Mouse (Mus musculus) midbrain, embryonic 11.5 days (tissue): ENCODE results near the gene Selenop. TPM values are rescaled to one million over a fixed set of nuclear protein-coding genes. Genes with fewer than 3 reads are reported as not detected.
"Not testable (repeated sequence)": the region's sequence is repeated elsewhere in the genome, so short reads cannot be mapped to it uniquely, and the experiment has no call there.

Experiments used
- ATAC-seq: fragments of 200-750 bp; cut with Nextera tagmentation; 2 replicates; pipeline ENCODE4 v1.8.0; 2017; ENCODE audit warnings: moderate TSS enrichment, moderate library complexity; ENCODE audit not compliant: low FRiP score
- DNase-seq: peaks from one replicate; pipeline ENCODE4 v3.0.0; 2015; ENCODE audit warnings: low spot score; ENCODE audit errors: missing footprints
- H3K27ac ChIP-seq: fragments of 300-500 bp; sonication (generic); 2 replicates; pipeline ENCODE4 v1.5.1; 2014; ENCODE audit warnings: low read depth, low read length
- H3K27me3 ChIP-seq: fragments of 300-500 bp; sonication (generic); 2 replicates; pipeline ENCODE4 v1.6.1; 2014; ENCODE audit warnings: mild to moderate bottlenecking, low read length, moderate library complexity, mixed read lengths; ENCODE audit not compliant: control insufficient read depth, insufficient read depth
- H3K36me3 ChIP-seq: fragments of 300-500 bp; sonication (generic); 2 replicates; pipeline ENCODE4 v1.6.1; 2014; ENCODE audit warnings: mild to moderate bottlenecking, low read length, moderate library complexity, mixed read lengths; ENCODE audit not compliant: control insufficient read depth, insufficient read depth
- H3K4me1 ChIP-seq: fragments of 300-500 bp; sonication (generic); 2 replicates; pipeline ENCODE4 v1.6.1; 2014; ENCODE audit warnings: low read length; ENCODE audit not compliant: control insufficient read depth, insufficient read depth
- H3K4me2 ChIP-seq: fragments of 300-500 bp; sonication (generic); 2 replicates; pipeline ENCODE4 v1.6.1; 2014; ENCODE audit warnings: mild to moderate bottlenecking, moderate library complexity
- H3K4me3 ChIP-seq: fragments of 300-500 bp; sonication (generic); 2 replicates; pipeline ENCODE4 v1.5.1; 2014; ENCODE audit warnings: low read depth, low read length
- H3K9ac ChIP-seq: fragments of 300-500 bp; sonication (generic); 2 replicates; pipeline ENCODE4 v1.6.1; 2014; ENCODE audit warnings: low read length
- H3K9me3 ChIP-seq: fragments of 300-500 bp; sonication (generic); 2 replicates; pipeline ENCODE4 v1.6.1; 2016; ENCODE audit warnings: low read length; ENCODE audit not compliant: control insufficient read depth
- WGBS: fragments of 180-500 bp; shearing (Covaris S2); extraction: QIAGEN DNeasy Blood & Tissue Kit; methylation state at CpG from one replicate; pipeline ENCODE4 v1.1.7; 2014; 5-methylcytosine and 5-hydroxymethylcytosine counted together
- polyA plus RNA-seq: library from polyadenylated mRNA; unstranded; fragments of >200 nt; fragmentation: Nextera tagmentation; extraction: Ambion mirVana; gene quantifications from 2 replicates; pipeline ENCODE4 v1.2.1, GENCODE M21; 2014

Gene Selenop
- polyA plus RNA-seq, 1 experiment from 2014 or later = 81.0 TPM

DNA sequence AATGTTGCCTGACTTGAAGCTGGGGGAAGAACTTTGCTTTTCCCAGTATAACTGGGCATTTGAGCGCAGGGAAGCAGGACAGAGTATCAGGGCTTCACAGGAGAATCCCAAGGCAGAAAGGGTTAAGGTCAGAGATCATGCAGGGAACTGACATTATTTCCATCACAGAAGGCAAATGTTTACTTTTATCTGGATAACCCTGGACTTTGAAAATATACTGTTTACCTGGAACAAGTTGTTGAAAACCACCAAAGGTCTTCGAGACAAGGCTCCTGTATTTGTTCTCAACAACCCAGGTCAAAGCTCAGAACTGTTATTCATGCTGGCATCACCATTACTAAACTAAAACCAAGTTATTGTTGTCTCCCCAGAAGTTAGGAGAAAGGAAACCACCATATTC is 32.0 kb upstream of the Selenop start:
- Histone ChIP-seq H3K4me2 (no peak overlapping the region), H3K4me3 (no peak overlapping the region), H3K9me3 (no peaks in the 10 kb centered on the region), H3K9ac (no peak overlapping the region), H3K27me3 (no peaks in the 10 kb centered on the region), H3K27ac (no peak overlapping the region), H3K4me1 (peaks cover 3% of the 10 kb centered on the region; the same call in 1 of the 2 replicates), H3K36me3 (no peaks in the 10 kb centered on the region)
- DNase-seq = no peak
- no peak for ATAC-seq
- WGBS = 81% methylated on average over 2 of the region's 2 CpGs

DNA sequence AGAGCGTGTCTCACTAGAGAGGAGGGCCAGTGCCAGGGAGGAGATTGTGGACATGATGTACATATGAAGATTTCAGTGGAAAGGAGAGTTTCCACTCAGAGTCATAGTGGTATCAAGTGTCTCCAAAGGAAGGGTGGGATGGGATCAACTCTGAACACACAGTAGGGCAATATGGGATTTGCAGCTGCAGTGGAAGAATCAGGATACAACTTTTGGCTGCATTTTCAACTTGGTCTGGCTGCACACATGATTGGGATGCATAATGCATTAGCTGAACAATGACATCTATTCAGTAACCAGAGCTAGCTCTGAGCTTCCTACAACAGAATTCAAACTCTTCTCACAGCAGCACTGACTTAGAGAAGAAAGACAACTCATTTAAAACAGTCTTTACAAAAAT is 30.4 kb upstream of the Selenop start:
- Histone ChIP-seq H3K27ac (no peak overlapping the region), H3K9me3 (no peaks in the 10 kb centered on the region), H3K4me2 (no peak overlapping the region), H3K36me3 (no peaks in the 10 kb centered on the region), H3K9ac (no peak overlapping the region), H3K27me3 (no peaks in the 10 kb centered on the region), H3K4me1 (no peaks in the 10 kb centered on the region), H3K4me3 (no peak overlapping the region)
- peak; percentile 35; the same call in 1 of the 2 replicates for ATAC-seq
- 69% methylated on average over 1 of the region's 1 CpGs for WGBS
- DNase-seq = no peak

- H3K9ac ChIP-seq, H3K4me2 ChIP-seq, H3K9me3 ChIP-seq, H3K36me3 ChIP-seq, H3K27me3 ChIP-seq, DNase-seq, H3K27ac ChIP-seq, ATAC-seq, H3K4me1 ChIP-seq, H3K4me3 ChIP-seq: not testable (repeated sequence)
- WGBS = 90% methylated on average over 10 of the region's 10 CpGs
Observed at GRCm38 (mm10) chr15:3245036-3245435, 23.3 kb upstream of the Selenop start.

- H3K9ac ChIP-seq = no peak overlapping the region
- H3K4me3 ChIP-seq = no peak overlapping the region
- no peak overlapping the region for H3K27ac ChIP-seq
- no peak overlapping the region for H3K4me2 ChIP-seq
- no peaks in the 10 kb centered on the region for H3K9me3 ChIP-seq
- 94% methylated on average over 2 of the region's 2 CpGs for WGBS
- ATAC-seq = no peak
- no peaks in the 10 kb centered on the region for H3K4me1 ChIP-seq
- H3K36me3 ChIP-seq = no peaks in the 10 kb centered on the region
- H3K27me3 ChIP-seq = no peaks in the 10 kb centered on the region
- no peak for DNase-seq
Observed at GRCm38 (mm10) chr15:3250620-3251019, 17.7 kb upstream of the Selenop start.

DNA sequence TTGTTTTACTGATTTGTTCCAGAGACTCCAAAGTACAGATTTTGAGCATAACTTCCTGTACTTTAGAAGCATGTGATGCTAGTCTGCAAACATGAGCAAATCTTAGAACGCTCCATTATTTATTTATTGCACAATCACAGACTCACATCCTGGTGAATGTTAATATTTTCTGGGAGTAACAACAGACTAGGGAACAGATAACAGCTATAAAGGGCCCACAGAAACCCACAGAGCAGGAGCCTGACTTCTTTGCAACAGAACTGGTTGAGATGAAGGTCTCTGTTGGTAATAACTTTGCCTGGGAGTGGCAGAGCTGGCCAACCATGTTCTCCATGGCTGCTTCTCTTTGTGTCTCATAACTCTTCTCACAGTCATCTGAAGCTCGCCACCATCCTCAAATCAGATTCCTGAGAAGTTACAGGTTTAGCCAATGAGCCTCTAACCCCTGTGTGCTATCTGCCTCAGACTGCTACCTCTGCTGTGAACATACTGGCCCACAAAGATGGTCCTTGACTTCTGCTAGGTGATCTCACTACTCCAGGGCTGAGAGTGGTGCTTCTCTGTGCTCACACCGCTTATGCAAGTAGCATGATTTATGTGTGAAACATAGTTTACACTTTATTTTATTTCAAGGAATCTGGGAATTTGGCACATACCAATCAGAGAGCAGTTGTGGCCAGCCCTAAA is 17.2 kb upstream of the Selenop start:
- WGBS = 88% methylated on average over 3 of the region's 3 CpGs
- no peak overlapping the region for H3K27ac ChIP-seq
- H3K9me3 ChIP-seq = no peaks in the 10 kb centered on the region
- no peak overlapping the region for H3K4me2 ChIP-seq
- DNase-seq = no peak
- no peak for ATAC-seq
- no peak overlapping the region for H3K9ac ChIP-seq
- H3K27me3 ChIP-seq = no peaks in the 10 kb centered on the region
- H3K4me1 ChIP-seq = no peaks in the 10 kb centered on the region
- H3K4me3 ChIP-seq = no peak overlapping the region
- H3K36me3 ChIP-seq = no peaks in the 10 kb centered on the region

- no peak overlapping the region for H3K4me2 ChIP-seq
- H3K36me3 ChIP-seq = no peaks in the 10 kb centered on the region
- H3K4me1 ChIP-seq = no peaks in the 10 kb centered on the region
- no peak overlapping the region for H3K9ac ChIP-seq
- no peaks in the 10 kb centered on the region for H3K9me3 ChIP-seq
- no peaks in the 10 kb centered on the region for H3K27me3 ChIP-seq
- ATAC-seq = no peak
- DNase-seq = no peak
- H3K4me3 ChIP-seq = no peak overlapping the region
- H3K27ac ChIP-seq = no peak overlapping the region
Observed at GRCm38 (mm10) chr15:3251718-3252067, 16.7 kb upstream of the Selenop start.

DNA sequence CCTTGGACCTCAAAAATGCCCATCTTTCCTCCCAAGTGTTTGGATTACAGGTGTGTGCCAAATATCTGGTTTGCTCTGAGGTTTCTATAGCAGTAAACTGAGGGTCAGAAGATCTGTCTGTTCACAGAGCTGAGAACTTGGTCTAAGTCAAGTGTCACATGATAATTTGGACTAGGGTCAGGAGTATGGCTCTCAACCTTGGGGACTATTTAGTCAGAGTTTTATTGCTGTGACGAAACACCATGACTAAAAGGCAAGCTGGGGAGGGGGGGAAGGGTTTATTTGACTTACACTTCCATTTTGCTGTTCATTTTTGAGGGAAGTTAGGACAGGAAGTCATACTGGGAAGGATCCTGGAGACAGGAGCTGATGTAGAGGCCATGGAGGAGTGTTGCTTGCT is 9.3 kb upstream of the Selenop start:
- no peak for DNase-seq
- no peak overlapping the region for H3K4me3 ChIP-seq
- H3K27me3 ChIP-seq = no peaks in the 10 kb centered on the region
- WGBS = 79% methylated on average over 1 of the region's 1 CpGs
- H3K36me3 ChIP-seq = no peaks in the 10 kb centered on the region
- no peak for ATAC-seq
- no peak overlapping the region for H3K27ac ChIP-seq
- H3K4me2 ChIP-seq = no peak overlapping the region
- no peaks in the 10 kb centered on the region for H3K9me3 ChIP-seq
- no peak overlapping the region for H3K9ac ChIP-seq
- no peaks in the 10 kb centered on the region for H3K4me1 ChIP-seq

DNA sequence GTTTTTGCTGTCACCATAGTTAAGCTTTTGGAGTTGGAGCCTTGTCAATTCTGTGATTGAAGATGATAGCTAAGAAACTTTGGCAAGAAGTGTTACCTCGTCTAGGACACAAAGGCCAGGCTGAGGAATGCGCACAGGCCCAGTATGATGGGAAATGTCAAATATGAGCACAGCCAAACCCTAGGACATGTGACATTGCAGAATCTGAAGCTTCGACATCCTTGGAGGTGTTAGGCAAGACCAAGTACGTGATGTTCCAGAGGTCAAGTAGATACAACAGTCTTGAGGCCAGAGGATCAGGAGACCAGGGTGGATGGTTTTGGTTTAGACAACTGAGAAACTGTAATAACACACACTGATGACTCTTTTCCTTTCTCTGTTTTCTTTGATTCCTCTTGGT is 8.0 kb upstream of the Selenop start:
- no peak overlapping the region for H3K27ac ChIP-seq

GRCm38 (mm10) chr15:3262883-3263282 is 5.5 kb upstream of the Selenop start:
- Histone ChIP-seq H3K9ac (no peak overlapping the region), H3K4me2 (no peak overlapping the region), H3K4me1 (no peaks in the 10 kb centered on the region), H3K27me3 (no peaks in the 10 kb centered on the region), H3K4me3 (no peak overlapping the region), H3K27ac (no peak overlapping the region), H3K36me3 (no peaks in the 10 kb centered on the region), H3K9me3 (no peaks in the 10 kb centered on the region)
- 77% methylated on average over 3 of the region's 3 CpGs for WGBS
- no peak for ATAC-seq
- DNase-seq = no peak

More for the DNA sequence above, 8.0 kb upstream of the Selenop start:
- Histone ChIP-seq H3K27me3 (no peaks in the 10 kb centered on the region), H3K9me3 (no peaks in the 10 kb centered on the region), H3K4me2 (no peak overlapping the region), H3K4me3 (no peak overlapping the region), H3K4me1 (no peaks in the 10 kb centered on the region), H3K9ac (no peak overlapping the region), H3K36me3 (no peaks in the 10 kb centered on the region)
- 89% methylated on average over 4 of the region's 4 CpGs for WGBS
- DNase-seq = no peak
- ATAC-seq = no peak
